Mouse (Mus musculus): Measurements from ENCODE around the gene Prl5a1.

The Prl5a1 gene

DNA sequence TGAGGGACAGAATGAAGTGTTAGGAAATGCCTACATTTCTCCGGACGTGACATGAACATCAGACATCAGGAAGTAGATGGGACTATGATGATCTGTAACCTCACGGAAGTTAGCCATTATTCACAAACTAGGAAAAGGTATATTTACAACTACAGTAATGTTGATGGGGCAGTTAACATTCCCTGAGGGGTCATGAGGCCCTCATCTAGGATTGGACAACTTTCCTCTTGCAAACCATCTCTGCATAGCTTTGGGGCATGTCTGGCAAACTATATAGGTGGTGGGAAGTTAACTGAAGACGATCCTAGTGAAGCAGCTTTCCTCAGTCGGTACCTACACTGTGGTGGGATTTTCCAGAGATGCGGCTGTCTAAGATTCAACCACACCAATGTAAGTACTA, at the start of gene Prl5a1:
Prl5a1 (plus strand) TSS at position 301 of the 400 bp plus-strand sequence.
- Histone ChIP-seq H3K4me1 (replicated peaks; ENCODE audit: low read depth, low read length) (no peaks in the 10 kb centered on the region), H3K4me3 (replicated peaks; ENCODE audit: low read length) (no peak within 1 kb of the TSS), H3K27me3 (ENCODE audit: insufficient read depth, low read length) (no peaks in the 10 kb centered on the region), H3K36me3 (ENCODE audit: insufficient read depth, low read length) (no peaks in the 10 kb centered on the region), H3K9me3 (ENCODE audit: low read length) (peaks cover 3% of the 10 kb centered on the region; the same call in 1 of the 2 replicates)
- no peak for TF ChIP-seq CTCF (conservative IDR thresholded peaks at IDR 0.05; ENCODE audit: low read length)

DNA sequence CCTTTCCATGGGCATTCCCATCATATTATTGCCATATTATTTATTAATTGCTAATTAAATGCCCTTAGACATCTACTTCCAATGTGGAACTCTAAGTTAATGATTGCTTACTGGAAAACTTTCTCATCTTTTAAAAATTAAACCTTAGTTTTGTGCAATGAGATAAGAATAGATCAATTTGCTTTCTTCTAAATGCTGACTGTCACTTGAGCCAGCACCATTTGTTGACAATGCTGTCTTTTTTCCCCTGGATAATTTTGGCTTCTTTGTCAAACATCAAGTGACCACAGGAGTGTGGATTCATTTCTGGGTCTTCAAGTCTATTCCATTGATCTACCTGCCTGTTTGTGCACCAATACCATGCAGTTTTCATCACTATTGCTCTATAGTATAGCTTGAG, 46.1 kb upstream of the Prl5a1 start:
- H3K4me1 ChIP-seq (replicated peaks; ENCODE audit: low read depth, low read length): no peaks in the 10 kb centered on the region
- H3K36me3 ChIP-seq (ENCODE audit: insufficient read depth, low read length): no peaks in the 10 kb centered on the region
- no peaks in the 10 kb centered on the region for H3K27me3 ChIP-seq (ENCODE audit: insufficient read depth, low read length)
- no peaks in the 10 kb centered on the region for H3K9me3 ChIP-seq (ENCODE audit: low read length)
- H3K4me3 ChIP-seq (replicated peaks; ENCODE audit: low read length): no peak overlapping the region
- no peak for TF ChIP-seq NANOG (IDR thresholded peaks at IDR 0.05; ENCODE audit: borderline replicate concordance, low read length)
- TF ChIP-seq POU5F1 (IDR thresholded peaks at IDR 0.05; ENCODE audit: borderline replicate concordance, low read length): no peak
- TF ChIP-seq CTCF (conservative IDR thresholded peaks at IDR 0.05; ENCODE audit: low read length): no peak

DNA sequence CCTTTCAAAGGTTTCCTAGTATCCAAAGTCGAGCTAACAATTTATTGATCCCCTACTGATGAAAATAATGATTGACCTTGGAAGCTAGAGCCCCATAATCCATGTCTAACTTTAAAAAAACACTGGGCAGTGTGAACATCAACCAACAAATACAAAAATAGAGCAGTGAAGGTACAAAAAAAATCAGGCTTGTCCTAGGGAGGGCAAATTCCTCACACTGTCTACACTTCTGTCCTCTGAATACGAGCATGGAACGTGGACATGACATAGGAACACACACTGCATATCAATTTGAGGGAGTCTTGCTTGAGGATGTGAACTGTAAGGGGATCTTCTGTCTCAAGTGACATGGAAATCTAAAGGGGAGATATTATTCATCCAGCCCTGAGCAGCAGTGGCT, 33.7 kb upstream of the Prl5a1 start:
- H3K36me3 ChIP-seq (ENCODE audit: insufficient read depth, low read length): no peaks in the 10 kb centered on the region
- H3K9me3 ChIP-seq (ENCODE audit: low read length): no peaks in the 10 kb centered on the region
- no peaks in the 10 kb centered on the region for H3K4me1 ChIP-seq (replicated peaks; ENCODE audit: low read depth, low read length)
- TF ChIP-seq CTCF (conservative IDR thresholded peaks at IDR 0.05; ENCODE audit: low read length) (no peak), POU5F1 (IDR thresholded peaks at IDR 0.05; ENCODE audit: borderline replicate concordance, low read length) (no peak), NANOG (IDR thresholded peaks at IDR 0.05; ENCODE audit: borderline replicate concordance, low read length) (no peak)
- no peaks in the 10 kb centered on the region for H3K27me3 ChIP-seq (ENCODE audit: insufficient read depth, low read length)
- H3K4me3 ChIP-seq (replicated peaks; ENCODE audit: low read length): no peak overlapping the region

DNA sequence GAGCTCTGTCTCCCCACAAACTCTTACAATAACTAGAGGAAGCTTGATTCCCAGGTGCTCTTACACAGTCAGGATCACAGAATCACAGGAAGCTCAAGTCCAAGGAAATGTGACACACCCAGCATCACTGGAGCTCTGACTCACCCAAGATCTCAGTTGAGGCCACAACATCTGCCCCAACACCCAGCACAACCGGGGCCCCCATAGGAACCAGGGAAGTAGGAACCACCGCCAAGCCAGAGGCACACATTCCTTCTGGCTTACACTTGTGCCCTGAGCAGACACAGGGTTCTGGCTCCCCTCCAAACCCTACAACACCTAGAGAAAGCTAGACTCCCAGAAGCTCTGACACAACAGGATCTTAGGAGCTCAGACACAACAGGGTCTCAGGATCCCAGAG, 9.5 kb upstream of the Prl5a1 start:
- H3K4me3 ChIP-seq (replicated peaks; ENCODE audit: low read length): no peak overlapping the region

DNA sequence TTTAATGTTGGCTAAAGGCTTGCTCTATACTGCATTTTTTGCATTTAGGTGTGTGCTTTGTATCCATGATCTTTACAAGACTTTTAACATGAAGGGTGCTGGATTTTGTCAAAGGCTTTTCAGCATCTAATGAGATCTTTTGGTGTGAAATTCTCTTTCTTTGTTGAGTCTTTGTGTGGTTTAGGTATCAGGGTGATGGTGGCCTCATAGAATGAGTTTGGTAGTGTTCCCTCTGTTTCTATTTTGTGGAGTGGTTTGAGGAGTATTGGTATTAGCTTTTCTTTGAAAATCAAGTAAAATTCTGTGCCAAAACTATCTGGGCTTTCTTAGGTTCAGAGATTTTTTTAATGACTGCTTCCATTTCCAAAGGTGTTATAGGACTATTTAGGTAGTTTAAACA, 6.5 kb upstream of the Prl5a1 start:
- no peaks in the 10 kb centered on the region for H3K4me1 ChIP-seq (replicated peaks; ENCODE audit: low read depth, low read length)
- H3K36me3 ChIP-seq (ENCODE audit: insufficient read depth, low read length): no peaks in the 10 kb centered on the region
- H3K9me3 ChIP-seq (ENCODE audit: low read length): peaks cover 30% of the 10 kb centered on the region
- no peaks in the 10 kb centered on the region for H3K27me3 ChIP-seq (ENCODE audit: insufficient read depth, low read length)
- TF ChIP-seq POU5F1 (IDR thresholded peaks at IDR 0.05; ENCODE audit: borderline replicate concordance, low read length) (no peak), CTCF (conservative IDR thresholded peaks at IDR 0.05; ENCODE audit: low read length) (no peak), NANOG (IDR thresholded peaks at IDR 0.05; ENCODE audit: borderline replicate concordance, low read length) (no peak)
- H3K4me3 ChIP-seq (replicated peaks; ENCODE audit: low read length): no peak overlapping the region

More for the DNA sequence above, 9.5 kb upstream of the Prl5a1 start:
- no peaks in the 10 kb centered on the region for H3K4me1 ChIP-seq (replicated peaks; ENCODE audit: low read depth, low read length)
- H3K9me3 ChIP-seq (ENCODE audit: low read length): peaks cover 27% of the 10 kb centered on the region
- TF ChIP-seq NANOG (IDR thresholded peaks at IDR 0.05; ENCODE audit: borderline replicate concordance, low read length) (no peak), CTCF (conservative IDR thresholded peaks at IDR 0.05; ENCODE audit: low read length) (no peak), POU5F1 (IDR thresholded peaks at IDR 0.05; ENCODE audit: borderline replicate concordance, low read length) (no peak)
- H3K27me3 ChIP-seq (ENCODE audit: insufficient read depth, low read length): no peaks in the 10 kb centered on the region
- no peaks in the 10 kb centered on the region for H3K36me3 ChIP-seq (ENCODE audit: insufficient read depth, low read length)

All from E14TG2a.4 (cell line).